Mouse (Mus musculus): ENCODE data around the gene Tgfb1i1.
A peak's percentile ranks its signal among the peaks of the same experiment; 100 is the strongest.

Gene Tgfb1i1

GRCm38 (mm10) chr7:128248081-128249042 lies 1.8 kb downstream of the Tgfb1i1 start:
- Histone ChIP-seq H3K4me3 (replicated peaks; ENCODE audit: low read length) (no peak overlapping the region), H3K36me3 (ENCODE audit: insufficient read depth, low read length) (peaks cover 17% of the 10 kb centered on the region)

GRCm38 (mm10) chr7:128249998-128250397 lies 3.4 kb downstream of the Tgfb1i1 start:
- no peak for TF ChIP-seq NANOG (IDR thresholded peaks at IDR 0.05; ENCODE audit: borderline replicate concordance, low read length)
- no peak for TF ChIP-seq POU5F1 (IDR thresholded peaks at IDR 0.05; ENCODE audit: borderline replicate concordance, low read length)
- no peak for TF ChIP-seq CTCF (conservative IDR thresholded peaks at IDR 0.05; ENCODE audit: low read length)
- H3K9me3 ChIP-seq (ENCODE audit: low read length): no peaks in the 10 kb centered on the region
- H3K4me3 ChIP-seq (replicated peaks; ENCODE audit: low read length): no peak overlapping the region
- peaks cover 38% of the 10 kb centered on the region for H3K4me1 ChIP-seq (replicated peaks; ENCODE audit: low read depth, low read length)
- H3K27me3 ChIP-seq (ENCODE audit: insufficient read depth, low read length): peaks cover 79% of the 10 kb centered on the region
- H3K36me3 ChIP-seq (ENCODE audit: insufficient read depth, low read length): peaks cover 5% of the 10 kb centered on the region

More at GRCm38 (mm10) chr7:128248081-128249042, 1.8 kb downstream of the Tgfb1i1 start:
- Histone ChIP-seq H3K9me3 (ENCODE audit: low read length) (no peaks in the 10 kb centered on the region), H3K4me1 (replicated peaks; ENCODE audit: low read depth, low read length) (peaks cover 51% of the 10 kb centered on the region), H3K27me3 (ENCODE audit: insufficient read depth, low read length) (peaks cover 67% of the 10 kb centered on the region)
- TF ChIP-seq CTCF (conservative IDR thresholded peaks at IDR 0.05; ENCODE audit: low read length) (no peak), NANOG (IDR thresholded peaks at IDR 0.05; ENCODE audit: borderline replicate concordance, low read length) (no peak), POU5F1 (IDR thresholded peaks at IDR 0.05; ENCODE audit: borderline replicate concordance, low read length) (no peak)

GRCm38 (mm10) chr7:128251946-128252345 lies 5.3 kb downstream of the Tgfb1i1 start:
- TF ChIP-seq CTCF (conservative IDR thresholded peaks at IDR 0.05; ENCODE audit: low read length): no peak
- TF ChIP-seq NANOG (IDR thresholded peaks at IDR 0.05; ENCODE audit: borderline replicate concordance, low read length): no peak
- TF ChIP-seq POU5F1 (IDR thresholded peaks at IDR 0.05; ENCODE audit: borderline replicate concordance, low read length): no peak
- Histone ChIP-seq H3K4me3 (replicated peaks; ENCODE audit: low read length) (peak overlapping the region; percentile 74; the same call in 1 of the 2 replicates), H3K36me3 (ENCODE audit: insufficient read depth, low read length) (no peaks in the 10 kb centered on the region)

DNA sequence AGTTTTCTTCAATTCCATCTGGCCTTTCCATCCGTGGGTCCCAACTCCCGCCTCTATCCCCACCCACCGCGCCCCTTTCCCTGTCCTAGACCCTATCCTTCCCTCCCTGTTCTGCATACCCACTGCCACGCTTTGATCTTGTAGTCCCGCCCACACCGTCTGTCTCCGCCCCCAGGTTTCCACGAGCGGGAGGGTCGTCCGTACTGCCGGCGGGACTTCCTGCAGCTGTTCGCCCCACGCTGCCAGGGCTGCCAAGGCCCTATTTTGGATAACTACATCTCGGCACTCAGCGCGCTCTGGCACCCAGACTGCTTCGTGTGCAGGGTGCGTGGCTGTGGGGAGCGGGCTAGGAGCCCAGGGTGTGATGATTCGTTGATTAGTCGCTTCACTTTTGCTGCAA lies 6.0 kb downstream of the Tgfb1i1 start:
- peaks cover 18% of the 10 kb centered on the region for H3K4me1 ChIP-seq (replicated peaks; ENCODE audit: low read depth, low read length)
- TF ChIP-seq CTCF (conservative IDR thresholded peaks at IDR 0.05; ENCODE audit: low read length) (no peak), NANOG (IDR thresholded peaks at IDR 0.05; ENCODE audit: borderline replicate concordance, low read length) (no peak)
- H3K4me3 ChIP-seq (replicated peaks; ENCODE audit: low read length): peak overlapping the region; percentile 74
- H3K9me3 ChIP-seq (ENCODE audit: low read length): no peaks in the 10 kb centered on the region
- no peaks in the 10 kb centered on the region for H3K36me3 ChIP-seq (ENCODE audit: insufficient read depth, low read length)
- H3K27me3 ChIP-seq (ENCODE audit: insufficient read depth, low read length): peaks cover 72% of the 10 kb centered on the region

More at GRCm38 (mm10) chr7:128251946-128252345, 5.3 kb downstream of the Tgfb1i1 start:
- peaks cover 22% of the 10 kb centered on the region for H3K4me1 ChIP-seq (replicated peaks; ENCODE audit: low read depth, low read length)
- peaks cover 69% of the 10 kb centered on the region for H3K27me3 ChIP-seq (ENCODE audit: insufficient read depth, low read length)
- no peaks in the 10 kb centered on the region for H3K9me3 ChIP-seq (ENCODE audit: low read length)

GRCm38 (mm10) chr7:128254978-128255377 lies 8.4 kb downstream of the Tgfb1i1 start:
- peaks cover 18% of the 10 kb centered on the region for H3K4me1 ChIP-seq (replicated peaks; ENCODE audit: low read depth, low read length)

DNA sequence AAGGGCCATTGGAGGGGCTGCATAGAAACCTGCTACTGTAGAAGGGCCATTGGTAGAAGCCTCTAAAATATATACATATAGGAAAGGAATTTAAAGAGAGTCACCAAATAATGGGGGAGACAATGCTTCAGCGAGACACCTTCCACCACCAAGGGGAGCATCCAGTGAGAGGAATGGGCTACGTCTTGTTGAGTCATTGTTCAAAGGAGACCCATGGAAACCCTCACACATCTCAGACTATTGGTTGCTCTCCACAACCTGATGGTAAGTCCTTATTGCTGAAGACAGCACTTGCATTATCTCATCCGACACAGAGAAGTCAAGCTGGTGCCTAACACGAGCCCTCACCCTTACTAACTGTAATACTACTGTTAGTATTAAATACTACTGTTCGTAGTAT lies 9.1 kb downstream of the Tgfb1i1 start:
- no peaks in the 10 kb centered on the region for H3K9me3 ChIP-seq (ENCODE audit: low read length)
- no peaks in the 10 kb centered on the region for H3K36me3 ChIP-seq (ENCODE audit: insufficient read depth, low read length)
- H3K4me3 ChIP-seq (replicated peaks; ENCODE audit: low read length): no peak overlapping the region
- TF ChIP-seq POU5F1 (IDR thresholded peaks at IDR 0.05; ENCODE audit: borderline replicate concordance, low read length): no peak
- TF ChIP-seq CTCF (conservative IDR thresholded peaks at IDR 0.05; ENCODE audit: low read length): no peak
- no peak for TF ChIP-seq NANOG (IDR thresholded peaks at IDR 0.05; ENCODE audit: borderline replicate concordance, low read length)
- peaks cover 75% of the 10 kb centered on the region for H3K27me3 ChIP-seq (ENCODE audit: insufficient read depth, low read length)
- H3K4me1 ChIP-seq (replicated peaks; ENCODE audit: low read depth, low read length): peaks cover 18% of the 10 kb centered on the region

More at GRCm38 (mm10) chr7:128254978-128255377, 8.4 kb downstream of the Tgfb1i1 start:
- Histone ChIP-seq H3K9me3 (ENCODE audit: low read length) (no peaks in the 10 kb centered on the region), H3K36me3 (ENCODE audit: insufficient read depth, low read length) (no peaks in the 10 kb centered on the region), H3K4me3 (replicated peaks; ENCODE audit: low read length) (no peak overlapping the region), H3K27me3 (ENCODE audit: insufficient read depth, low read length) (peaks cover 75% of the 10 kb centered on the region)
- TF ChIP-seq NANOG (IDR thresholded peaks at IDR 0.05; ENCODE audit: borderline replicate concordance, low read length) (no peak), CTCF (conservative IDR thresholded peaks at IDR 0.05; ENCODE audit: low read length) (no peak), POU5F1 (IDR thresholded peaks at IDR 0.05; ENCODE audit: borderline replicate concordance, low read length) (no peak)

DNA sequence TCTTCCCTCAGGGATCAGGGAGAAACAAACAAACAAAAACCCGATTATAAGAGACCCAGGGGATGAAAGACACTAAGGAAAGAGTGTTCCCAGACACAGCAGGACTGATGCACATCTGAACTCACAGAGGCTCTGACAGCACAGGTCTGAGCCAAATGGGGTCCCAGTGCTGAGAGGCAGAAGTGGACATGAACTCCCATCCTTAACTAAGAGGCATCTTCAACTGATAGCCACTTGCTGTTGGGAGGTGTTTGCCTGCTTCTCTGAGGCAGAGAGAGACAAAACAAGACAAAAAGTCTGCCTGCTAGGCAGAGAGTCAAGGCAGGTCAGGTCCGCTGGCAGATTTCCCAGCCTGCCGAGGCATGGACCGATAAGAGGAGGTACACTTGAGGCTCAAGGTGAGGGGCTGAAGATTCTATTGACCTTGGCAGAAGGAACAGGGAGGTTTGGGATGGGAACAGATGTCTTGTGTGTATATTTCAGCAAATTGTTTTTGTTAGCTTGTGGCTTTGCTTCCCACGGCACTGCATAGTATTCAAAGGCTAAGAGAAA lies 10.2 kb downstream of the Tgfb1i1 start:
- H3K36me3 ChIP-seq (ENCODE audit: insufficient read depth, low read length): no peaks in the 10 kb centered on the region
- H3K9me3 ChIP-seq (ENCODE audit: low read length): no peaks in the 10 kb centered on the region
- H3K27me3 ChIP-seq (ENCODE audit: insufficient read depth, low read length): peaks cover 67% of the 10 kb centered on the region
- H3K4me3 ChIP-seq (replicated peaks; ENCODE audit: low read length): no peak overlapping the region
- H3K4me1 ChIP-seq (replicated peaks; ENCODE audit: low read depth, low read length): peaks cover 15% of the 10 kb centered on the region
- TF ChIP-seq CTCF (conservative IDR thresholded peaks at IDR 0.05; ENCODE audit: low read length) (no peak), NANOG (IDR thresholded peaks at IDR 0.05; ENCODE audit: borderline replicate concordance, low read length) (no peak)

DNA sequence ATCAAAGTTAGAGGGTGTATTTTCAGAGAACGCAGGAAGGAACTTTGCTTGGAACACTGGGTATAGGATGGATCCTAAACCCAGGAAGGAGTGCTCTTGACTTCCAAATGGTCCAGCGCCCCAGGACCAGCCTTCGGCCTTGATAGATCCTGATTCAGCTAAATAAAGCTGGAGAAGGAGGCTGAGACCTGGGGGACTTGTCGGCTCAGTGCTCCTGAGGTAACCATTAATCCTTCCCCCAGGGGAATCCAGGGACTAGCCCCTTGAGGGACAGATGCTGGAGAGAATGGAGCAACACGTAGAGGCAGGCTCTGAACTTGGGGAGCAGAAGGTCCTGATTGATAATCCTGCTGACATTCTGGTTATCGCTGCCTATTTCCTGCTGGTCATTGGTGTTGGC lies 18.8 kb downstream of the Tgfb1i1 start, which contains the start of gene Slc5a2:
Gene Slc5a2 (plus strand): TSS at position 247 of the 400 bp plus-strand sequence.
- H3K4me1 ChIP-seq (replicated peaks; ENCODE audit: low read depth, low read length): peaks cover 27% of the 10 kb centered on the region
- no peak within 1 kb of the TSS for H3K4me3 ChIP-seq (replicated peaks; ENCODE audit: low read length)
- H3K9me3 ChIP-seq (ENCODE audit: low read length): no peaks in the 10 kb centered on the region
- TF ChIP-seq POU5F1 (IDR thresholded peaks at IDR 0.05; ENCODE audit: borderline replicate concordance, low read length) (no peak), CTCF (conservative IDR thresholded peaks at IDR 0.05; ENCODE audit: low read length) (no peak)
- peaks cover 55% of the 10 kb centered on the region for H3K27me3 ChIP-seq (ENCODE audit: insufficient read depth, low read length)
- H3K36me3 ChIP-seq (ENCODE audit: insufficient read depth, low read length): no peaks in the 10 kb centered on the region

All from E14TG2a.4 (cell line).